Comparison of ENCODE assay signal across 16 mouse cellular contexts in the genomic region with DNA sequence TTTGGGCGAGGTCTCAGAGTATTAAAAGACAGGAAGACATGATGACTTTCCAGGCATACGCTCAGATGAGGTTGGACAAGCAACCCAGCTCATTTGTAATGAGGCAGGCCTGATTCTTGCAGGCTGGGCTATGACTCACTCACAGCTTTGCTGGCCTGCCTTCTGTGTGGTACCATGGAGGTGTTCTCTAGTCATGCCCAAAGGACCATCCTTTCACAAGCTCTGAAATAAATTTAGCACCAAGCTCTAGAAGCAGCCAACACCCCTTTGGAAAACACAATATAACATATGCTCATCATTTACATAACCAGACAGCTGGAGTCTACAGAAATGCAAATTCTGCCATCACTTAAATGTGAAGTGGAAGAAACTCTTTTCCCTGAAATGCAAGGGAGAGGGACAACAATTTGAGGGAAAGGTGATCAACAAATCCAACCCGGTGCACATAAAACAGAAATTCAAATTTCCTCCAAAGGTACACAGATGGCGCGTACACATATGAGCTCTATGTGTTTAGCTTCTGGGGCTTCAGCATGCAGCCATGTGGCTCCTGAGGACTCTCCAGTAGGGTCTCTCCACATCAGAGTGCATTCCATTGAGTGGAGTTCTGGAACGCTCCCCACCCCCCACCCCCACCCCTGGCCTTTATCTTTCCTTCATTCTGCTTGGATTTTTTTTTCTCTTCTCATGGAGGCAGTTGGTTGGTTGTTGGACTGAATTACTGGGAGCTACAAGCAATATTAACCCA.
A peak's percentile ranks its signal among the peaks of the same experiment; 100 is the strongest.
DNase-seq lines count a peak whose midpoint lies in the region; ATAC-seq and TF ChIP-seq lines count a peak whose summit lies in the region.
"Had no signal": no experiment of that assay in that cellular context is flagged by ENCODE, and none has a peak within 500 bp of the region (broad histone marks: within the 10 kb centered on the region; RNA-seq: fewer than 3 reads in every experiment).

No protein-coding gene starts in this region.

- DNase-seq in midbrain, embryonic 11.5 days (ENCODE audit: low spot score, missing footprints): no peak
- DNase-seq in midbrain, postnatal 0 days (ENCODE audit: low spot score): no peak
- peak; percentile 87 to 89 for DNase-seq in frontal cortex, adult 2 months (ENCODE audit: extremely low spot score in 1 of 2, low spot score in 1 of 2)
- DNase-seq in left cerebral cortex, adult 2 months (ENCODE audit: extremely low spot score in 1 of 2, low spot score in 2 of 2): peak; percentile 54 to 56
- DNase-seq in embryonic facial prominence, embryonic 10.5 days (ENCODE audit: low spot score): no peak
- DNase-seq in limb, embryonic 10.5 days (ENCODE audit: low spot score): no peak
- DNase-seq in liver: no peak
- DNase-seq: cerebellum, postnatal 14 days; heart, postnatal 36 days; lung, adult 18-20 months; thymus, postnatal 14 days had no signal

- H3K4me3 ChIP-seq in midbrain, embryonic 11.5 days (ENCODE audit: low read depth, low read length): no peak overlapping the region
- no peak overlapping the region for H3K4me3 ChIP-seq in midbrain, postnatal 0 days (ENCODE audit: low read depth, low read length)
- no peak overlapping the region for H3K4me3 ChIP-seq in left cerebral cortex, adult 2 months
- H3K4me3 ChIP-seq in embryonic facial prominence, embryonic 10.5 days: no peak overlapping the region
- no peak overlapping the region for H3K4me3 ChIP-seq in limb, embryonic 10.5 days
- H3K4me3 ChIP-seq: embryonic facial prominence, embryonic 15.5 days; midbrain, embryonic 12.5 days; neural tube, embryonic 13.5 days had no signal

- H3K9ac ChIP-seq in midbrain, embryonic 11.5 days (ENCODE audit: low read length): no peak overlapping the region
- no peak overlapping the region for H3K9ac ChIP-seq in midbrain, postnatal 0 days (replicated peaks; ENCODE audit: low read length, poor library complexity, severe bottlenecking)
- H3K9ac ChIP-seq: embryonic facial prominence, embryonic 15.5 days; midbrain, embryonic 12.5 days; neural tube, embryonic 13.5 days had no signal

- H3K27ac ChIP-seq in midbrain, embryonic 11.5 days (ENCODE audit: low read depth, low read length): no peak overlapping the region
- no peak overlapping the region for H3K27ac ChIP-seq in midbrain, postnatal 0 days (ENCODE audit: low read depth, low read length)
- H3K27ac ChIP-seq in left cerebral cortex, adult 2 months: peak overlapping the region; percentile 24; the same call in 1 of the 2 replicates
- H3K27ac ChIP-seq in embryonic facial prominence, embryonic 10.5 days (replicated peaks): no peak overlapping the region
- no peak overlapping the region for H3K27ac ChIP-seq in limb, embryonic 10.5 days
- H3K27ac ChIP-seq: embryonic facial prominence, embryonic 15.5 days; midbrain, embryonic 12.5 days; neural tube, embryonic 13.5 days had no signal

- no peaks in the 10 kb centered on the region for H3K27me3 ChIP-seq in midbrain, embryonic 11.5 days (ENCODE audit: control insufficient read depth, insufficient read depth, low read length)
- H3K27me3 ChIP-seq in midbrain, postnatal 0 days (ENCODE audit: insufficient read depth, low read length): no peaks in the 10 kb centered on the region
- H3K27me3 ChIP-seq in embryonic facial prominence, embryonic 10.5 days (replicated peaks; ENCODE audit: low read depth, poor library complexity, severe bottlenecking): no peaks in the 10 kb centered on the region
- no peaks in the 10 kb centered on the region for H3K27me3 ChIP-seq in limb, embryonic 10.5 days (ENCODE audit: low read depth, poor library complexity, severe bottlenecking)
- H3K27me3 ChIP-seq: CH12.LX; embryonic facial prominence, embryonic 15.5 days; midbrain, embryonic 12.5 days; neural tube, embryonic 13.5 days had no signal

- no peak for TF ChIP-seq CTCF in midbrain, postnatal 0 days (IDR thresholded peaks at IDR 0.05)
- no peak for TF ChIP-seq CTCF in left cerebral cortex, adult 2 months (IDR thresholded peaks at IDR 0.05)

- no peaks in the 10 kb centered on the region for H3K36me3 ChIP-seq in midbrain, embryonic 11.5 days (ENCODE audit: control insufficient read depth, insufficient read depth, low read length)
- H3K36me3 ChIP-seq in midbrain, postnatal 0 days (ENCODE audit: insufficient read depth, low read length): no peaks in the 10 kb centered on the region
- H3K36me3 ChIP-seq in embryonic facial prominence, embryonic 10.5 days (replicated peaks): no peaks in the 10 kb centered on the region
- no peaks in the 10 kb centered on the region for H3K36me3 ChIP-seq in limb, embryonic 10.5 days
- H3K36me3 ChIP-seq: embryonic facial prominence, embryonic 15.5 days; midbrain, embryonic 12.5 days; neural tube, embryonic 13.5 days had no signal

- ATAC-seq in midbrain, embryonic 11.5 days (ENCODE audit: low FRiP score): peak; percentile 24; the same call in 1 of the 2 replicates
- no peak for ATAC-seq in midbrain, postnatal 0 days (ENCODE audit: low FRiP score)
- ATAC-seq: intestine, embryonic 16.5 days had no signal

- no peaks in the 10 kb centered on the region for H3K4me1 ChIP-seq in midbrain, embryonic 11.5 days (ENCODE audit: control insufficient read depth, insufficient read depth, low read length)
- H3K4me1 ChIP-seq in midbrain, postnatal 0 days (ENCODE audit: insufficient read depth, low read length): peaks cover 4% of the 10 kb centered on the region; the same call in 1 of the 2 replicates
- no peaks in the 10 kb centered on the region for H3K4me1 ChIP-seq in embryonic facial prominence, embryonic 10.5 days
- no peaks in the 10 kb centered on the region; the same call in 1 of the 2 replicates for H3K4me1 ChIP-seq in limb, embryonic 10.5 days
- H3K4me1 ChIP-seq: embryonic facial prominence, embryonic 15.5 days had no signal

- no peak overlapping the region for H3K4me2 ChIP-seq in midbrain, embryonic 11.5 days
- no peak overlapping the region for H3K4me2 ChIP-seq in midbrain, postnatal 0 days (ENCODE audit: low read depth, low read length, poor library complexity, severe bottlenecking)
- H3K4me2 ChIP-seq: embryonic facial prominence, embryonic 15.5 days; midbrain, embryonic 12.5 days; neural tube, embryonic 13.5 days had no signal

- 91% methylated on average over 6 of the region's 6 CpGs for WGBS in midbrain, embryonic 11.5 days
- WGBS in midbrain, postnatal 0 days: 85% methylated on average over 6 of the region's 6 CpGs
- 93% methylated on average over 6 of the region's 6 CpGs for WGBS in embryonic facial prominence, embryonic 10.5 days
- 94% methylated on average over 6 of the region's 6 CpGs for WGBS in limb, embryonic 10.5 days

- H3K9me3 ChIP-seq in midbrain, embryonic 11.5 days (ENCODE audit: control insufficient read depth, low read length): no peaks in the 10 kb centered on the region
- H3K9me3 ChIP-seq in midbrain, postnatal 0 days (ENCODE audit: low read length): no peaks in the 10 kb centered on the region
- H3K9me3 ChIP-seq in embryonic facial prominence, embryonic 10.5 days: no peaks in the 10 kb centered on the region
- no peaks in the 10 kb centered on the region for H3K9me3 ChIP-seq in limb, embryonic 10.5 days (replicated peaks)
- H3K9me3 ChIP-seq: embryonic facial prominence, embryonic 15.5 days; midbrain, embryonic 12.5 days; neural tube, embryonic 13.5 days had no signal

- intact Hi-C loops in left cerebral cortex, adult 2 months (cut with DNase I): loop anchor here (2.0 to 5.0 kb wide), 6 partner anchors 40 to 447 kb away; a partner anchor contains a TSS

Comparison
In these comparisons a context has a peak if more than half of its experiments do, and no peak if none do; other contexts are left out.
1. DNase-seq: peak in frontal cortex, adult 2 months (2 of 2) and left cerebral cortex, adult 2 months (2 of 2); none in midbrain, embryonic 11.5 days (single experiment), midbrain, postnatal 0 days (single experiment), embryonic facial prominence, embryonic 10.5 days (single experiment), limb, embryonic 10.5 days (single experiment) and liver (single experiment).